Mouse (Mus musculus) spleen, adult 12 weeks (tissue): ENCODE results near the gene Jup.
"Not testable (repeated sequence)": the region's sequence is repeated elsewhere in the genome, so short reads cannot be mapped to it uniquely, and the experiment has no call there.

Experiments used
- DNase-seq: peaks from one replicate; pipeline ENCODE4 v3.0.0; 2022; ENCODE audit warnings: low spot score

The Jup gene

GRCm38 (mm10) chr11:100391081-100391883 lies 6.3 kb downstream of the Jup start:
- DNase-seq, result no peak

DNA sequence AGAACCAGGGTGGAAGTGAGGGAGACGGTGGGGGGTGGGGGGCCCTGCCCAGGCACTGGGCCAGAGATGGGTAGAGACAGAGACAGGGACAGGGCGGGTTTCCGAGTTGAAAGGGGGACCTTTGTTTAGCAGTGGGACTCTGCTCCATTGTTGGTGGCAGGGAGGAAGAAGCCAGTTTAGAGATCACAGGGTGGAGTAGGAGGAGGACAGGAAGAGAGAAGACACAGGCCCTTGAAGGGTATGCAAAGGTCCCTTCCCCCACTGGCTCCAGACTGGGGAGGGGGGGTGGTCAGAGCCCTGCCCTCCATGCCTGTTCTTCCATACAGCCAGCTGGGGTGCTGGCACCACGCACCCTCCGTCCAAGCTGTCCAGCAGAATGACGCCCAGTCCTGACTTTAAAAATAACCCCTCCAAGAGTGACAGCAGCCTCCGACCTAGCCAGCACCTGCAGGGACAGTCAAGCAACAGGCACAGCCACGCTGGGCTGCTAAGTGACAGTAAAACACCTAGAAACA lies 7.6 kb downstream of the Jup start:
- no peak for DNase-seq

GRCm38 (mm10) chr11:100388588-100388987 lies 9.0 kb downstream of the Jup start:
- no peak for DNase-seq

DNA sequence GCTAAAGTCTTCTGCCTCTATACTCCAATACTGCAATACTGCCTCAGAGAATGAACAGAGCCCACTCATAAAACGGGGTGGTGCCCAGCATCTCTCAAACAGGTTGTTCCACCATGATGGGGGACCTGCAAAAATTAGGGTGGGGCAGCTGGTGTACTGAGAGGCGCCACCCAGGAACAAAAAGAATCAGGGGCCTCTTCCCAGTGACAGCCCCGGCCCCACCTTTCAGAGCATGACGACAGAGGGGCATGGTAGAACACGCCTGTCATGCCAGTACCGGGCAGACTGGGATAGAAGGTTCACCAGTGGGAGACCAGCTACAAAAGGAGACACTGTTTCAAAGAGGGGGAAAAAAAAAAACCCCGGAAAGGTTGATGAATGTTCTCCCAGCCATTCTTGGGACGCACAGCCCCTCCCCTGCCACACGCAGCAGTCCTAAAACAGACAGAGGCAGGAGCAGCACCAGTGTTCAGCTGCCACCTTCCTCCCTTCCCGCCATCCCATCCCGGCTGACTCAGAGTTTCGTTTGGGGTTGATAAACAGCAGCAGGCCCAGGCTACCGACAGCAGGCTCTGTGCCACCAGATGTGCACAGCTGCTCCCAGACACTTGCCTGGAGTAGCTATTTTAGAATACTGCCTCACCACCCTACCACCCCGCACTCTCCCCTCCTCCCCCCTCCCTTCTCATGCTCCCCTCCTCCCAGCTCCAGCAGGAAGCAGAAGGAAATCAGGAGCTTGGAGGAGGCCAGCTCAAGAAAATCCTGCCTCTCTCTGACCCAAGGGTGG lies 9.8 kb downstream of the Jup start:
- DNase-seq, result no peak

DNA sequence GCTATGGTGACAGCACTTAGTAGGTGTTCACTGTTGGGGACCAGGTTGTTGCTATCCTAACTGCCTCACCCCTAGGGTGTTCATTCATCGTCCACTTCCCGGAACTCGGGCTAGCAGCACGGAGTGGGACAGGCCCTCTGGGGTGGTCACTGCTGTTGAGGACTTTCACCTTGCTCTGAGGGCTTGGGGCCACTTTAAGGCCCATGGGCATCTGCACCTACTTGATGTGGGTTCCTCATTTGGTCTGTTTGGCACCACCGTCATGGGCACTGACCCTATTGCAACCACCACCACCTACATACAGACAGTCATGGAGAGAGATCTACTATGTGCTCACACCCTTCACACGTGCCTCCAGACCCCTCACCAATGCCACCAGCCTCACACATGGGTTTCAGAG lies 10.5 kb downstream of the Jup start:
- no peak for DNase-seq

DNA sequence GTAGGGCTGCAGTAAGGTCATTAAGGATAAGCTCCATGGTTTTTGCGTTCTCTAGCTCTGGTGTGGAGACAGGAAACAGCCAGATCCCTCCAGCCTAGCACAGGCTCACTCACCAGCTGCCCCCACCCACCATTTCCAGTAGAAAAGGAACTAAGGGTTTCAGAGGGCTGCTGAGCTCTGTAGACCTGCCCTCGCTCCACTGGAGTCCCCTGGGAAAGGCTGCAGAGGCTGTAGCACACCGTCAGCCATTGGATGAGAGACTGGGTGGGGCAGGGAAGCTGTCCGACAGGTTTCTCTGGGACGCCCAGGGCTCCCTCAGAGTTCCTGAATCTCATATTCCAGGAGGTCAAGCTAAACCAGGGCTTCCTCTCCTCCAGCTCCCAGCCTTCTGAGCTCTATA lies 11.0 kb downstream of the Jup start:
- no peak for DNase-seq

- no peak for DNase-seq
Observed at GRCm38 (mm10) chr11:100385016-100385415, 12.5 kb downstream of the Jup start.

DNA sequence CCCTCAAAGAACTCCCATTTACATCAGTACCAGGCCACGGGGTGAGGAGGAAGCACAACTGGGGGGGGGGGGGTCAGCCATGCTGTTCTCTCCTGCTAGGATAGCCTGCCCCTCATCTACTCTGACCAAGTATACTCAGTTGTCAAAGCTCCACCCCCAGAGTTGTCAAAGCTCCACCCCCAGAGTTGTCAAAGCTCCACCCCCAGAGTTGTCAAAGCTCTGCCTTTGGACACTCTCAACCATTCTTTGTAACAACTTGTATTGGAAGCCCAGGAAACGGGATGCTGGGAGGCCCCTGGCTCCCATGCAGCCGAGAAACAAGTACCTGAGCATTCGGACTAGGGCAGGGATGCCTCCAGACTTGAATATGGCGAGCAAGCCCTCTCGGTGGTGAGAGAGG lies 14.9 kb downstream of the Jup start:
- no peak for DNase-seq

DNA sequence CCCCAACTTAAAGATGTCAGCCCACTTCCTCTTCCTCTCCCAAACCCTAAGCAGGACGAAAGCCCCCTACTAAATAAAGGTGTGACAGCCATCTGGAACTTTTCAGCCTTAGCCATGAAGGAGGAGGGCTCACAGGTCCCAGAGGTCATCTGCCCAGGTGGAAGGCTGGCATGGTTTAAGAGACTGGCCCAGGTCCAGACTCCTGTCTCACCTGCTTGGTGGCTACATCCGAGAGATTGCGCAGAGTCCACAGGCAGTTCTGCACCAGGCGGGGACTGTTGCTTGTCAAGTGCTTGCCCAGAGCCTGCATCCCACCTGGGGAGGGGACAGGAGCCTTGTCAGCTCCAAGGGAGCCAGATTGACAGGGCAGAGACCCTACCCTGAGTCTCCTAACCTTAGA lies 18.3 kb downstream of the Jup start:
- DNase-seq, result no peak

DNA sequence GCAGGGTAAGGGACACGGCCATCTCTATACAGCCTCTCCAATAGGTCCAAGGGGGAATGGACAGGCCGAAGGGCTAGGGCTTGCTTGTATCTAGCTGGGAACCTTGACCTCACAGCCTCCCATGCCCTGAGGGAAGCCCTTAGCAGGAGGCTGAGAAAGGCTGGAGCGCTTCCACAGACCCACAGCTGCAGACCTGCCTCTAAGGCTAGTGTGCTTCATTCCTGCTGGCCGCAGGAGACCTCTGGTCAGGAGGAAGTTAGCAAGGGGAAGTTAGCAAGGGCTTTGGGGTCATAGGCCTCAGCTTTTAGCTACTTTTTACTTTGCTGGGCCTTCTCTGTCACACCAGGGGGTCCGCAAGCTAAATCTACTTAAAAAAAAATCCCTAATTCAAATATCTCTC lies 19.1 kb downstream of the Jup start:
- no peak for DNase-seq

DNA sequence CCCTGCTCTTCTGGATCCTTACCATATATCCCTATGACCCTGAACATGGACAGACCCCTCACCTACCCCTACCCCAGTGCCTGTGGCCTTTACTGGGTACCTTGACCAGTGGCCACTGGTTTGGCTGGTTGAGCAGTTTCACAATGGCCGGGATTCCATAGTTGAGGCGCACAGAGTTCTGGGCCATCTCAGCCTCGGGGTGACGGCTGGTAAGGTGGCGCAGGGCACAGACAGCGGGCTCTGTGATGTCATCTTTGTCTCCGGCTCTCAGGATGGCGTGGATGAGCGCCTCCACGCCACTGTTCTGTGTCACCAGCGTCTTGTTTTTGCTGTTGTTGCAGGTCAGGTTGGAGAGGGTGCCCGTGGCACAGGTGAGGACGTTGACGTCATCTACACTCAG lies 19.6 kb downstream of the Jup start:
- DNase-seq, result no peak

DNA sequence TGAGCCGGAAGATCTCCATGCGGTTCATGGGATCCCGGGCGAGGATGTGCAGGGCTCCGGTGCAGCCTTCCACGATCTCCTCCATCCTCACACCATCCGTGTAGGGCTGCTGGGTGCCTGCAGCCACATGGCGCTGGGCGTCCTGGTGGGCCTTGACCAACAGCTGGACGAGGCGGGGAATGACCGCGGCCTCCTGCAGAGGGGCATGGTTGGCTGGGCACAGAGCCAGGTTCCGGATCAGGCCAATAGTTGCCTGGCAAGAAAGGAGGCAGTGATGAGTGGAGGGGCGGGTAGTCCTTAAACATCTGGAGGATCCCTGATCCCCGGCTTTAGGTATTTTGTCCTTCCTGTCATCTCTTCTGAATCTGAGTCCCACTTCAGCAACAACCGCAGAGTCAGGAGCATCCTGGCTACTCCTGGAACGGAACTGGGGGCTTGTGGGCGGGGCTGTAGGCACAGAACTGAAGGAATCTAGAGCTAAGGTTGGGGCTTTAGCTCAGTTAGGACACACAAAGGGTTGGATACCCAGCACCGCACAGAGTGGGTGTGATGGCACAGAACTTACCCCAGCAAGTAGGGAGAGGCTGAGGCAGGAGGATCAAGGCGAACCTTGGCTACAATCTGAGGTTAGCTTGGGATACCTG lies 20.7 kb downstream of the Jup start:
- DNase-seq, result no peak

DNA sequence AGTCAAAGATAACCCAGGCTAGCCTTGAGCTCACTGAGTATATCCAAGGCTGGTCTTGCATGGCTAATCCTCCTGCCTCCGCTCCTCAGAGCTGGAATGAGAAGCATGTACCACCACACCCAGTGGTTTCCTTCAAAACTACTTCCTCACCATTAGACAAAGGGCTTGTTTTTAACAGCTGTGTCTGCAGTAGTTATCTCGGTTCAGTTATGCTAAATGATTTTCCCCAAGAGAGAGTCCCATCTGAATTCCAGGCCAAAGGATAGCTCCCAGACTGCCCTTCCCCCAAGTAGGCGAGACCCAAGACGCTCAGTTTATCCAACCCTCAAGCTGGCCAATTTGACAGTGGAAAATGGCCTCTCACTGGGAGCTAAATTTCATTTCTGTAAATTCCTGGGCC lies 21.6 kb downstream of the Jup start:
- no peak for DNase-seq

DNA sequence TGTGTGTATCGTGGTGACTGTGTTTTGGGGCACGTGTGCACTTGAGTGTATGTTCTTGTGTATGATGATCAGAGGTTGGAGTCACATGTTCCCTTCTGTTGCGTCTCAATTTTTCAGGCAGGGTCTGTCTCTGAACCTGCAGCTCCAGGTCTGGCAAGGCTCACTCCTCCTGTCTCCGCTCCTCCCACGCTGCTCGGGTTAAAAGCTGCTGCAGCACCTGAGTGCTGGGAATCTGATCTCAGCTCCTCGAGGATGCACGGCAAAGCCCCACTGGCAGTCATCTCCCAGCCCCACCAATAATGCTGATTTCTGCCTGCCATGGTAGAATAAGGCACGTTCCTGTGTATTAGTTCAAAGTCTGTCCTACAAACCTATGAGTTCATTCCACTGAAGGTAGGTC lies 22.4 kb downstream of the Jup start:
- DNase-seq, result no peak

DNA sequence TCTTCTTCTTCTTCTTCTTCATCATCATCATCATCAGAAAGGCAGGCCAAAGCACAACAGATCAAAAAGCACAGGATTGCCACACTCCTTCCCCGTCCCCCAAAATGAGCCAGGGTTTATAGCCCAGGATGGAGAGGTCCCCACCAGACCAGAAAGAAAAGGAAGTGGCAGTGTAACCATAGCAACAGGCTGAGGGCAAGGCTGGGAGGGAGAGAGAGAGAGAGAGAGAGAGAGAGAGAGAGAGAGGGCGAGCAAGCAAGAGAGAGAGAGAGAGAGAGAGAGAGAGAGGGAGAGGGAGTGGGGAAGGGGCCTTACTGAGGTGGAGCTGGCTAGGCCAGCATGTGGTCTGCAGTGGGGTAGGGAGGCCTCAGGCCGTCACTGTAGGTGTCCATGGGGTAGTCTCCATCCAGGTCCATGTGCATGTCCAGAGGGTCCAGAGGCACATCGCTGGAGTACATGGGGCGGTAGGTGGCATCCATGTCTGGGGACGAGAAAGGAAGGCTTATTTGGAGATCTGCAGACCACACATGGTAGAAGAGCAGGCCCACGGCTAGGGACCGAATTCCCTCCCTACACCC lies 25.5 kb downstream of the Jup start:
- no peak for DNase-seq

GRCm38 (mm10) chr11:100369822-100370221 lies 27.7 kb downstream of the Jup start:
- no peak for DNase-seq

- DNase-seq, result no peak
Observed at GRCm38 (mm10) chr11:100369145-100369544, 28.4 kb downstream of the Jup start.

- DNase-seq, result peak; percentile 22
Observed at GRCm38 (mm10) chr11:100362979-100363562, 34.5 kb downstream of the Jup start.

DNA sequence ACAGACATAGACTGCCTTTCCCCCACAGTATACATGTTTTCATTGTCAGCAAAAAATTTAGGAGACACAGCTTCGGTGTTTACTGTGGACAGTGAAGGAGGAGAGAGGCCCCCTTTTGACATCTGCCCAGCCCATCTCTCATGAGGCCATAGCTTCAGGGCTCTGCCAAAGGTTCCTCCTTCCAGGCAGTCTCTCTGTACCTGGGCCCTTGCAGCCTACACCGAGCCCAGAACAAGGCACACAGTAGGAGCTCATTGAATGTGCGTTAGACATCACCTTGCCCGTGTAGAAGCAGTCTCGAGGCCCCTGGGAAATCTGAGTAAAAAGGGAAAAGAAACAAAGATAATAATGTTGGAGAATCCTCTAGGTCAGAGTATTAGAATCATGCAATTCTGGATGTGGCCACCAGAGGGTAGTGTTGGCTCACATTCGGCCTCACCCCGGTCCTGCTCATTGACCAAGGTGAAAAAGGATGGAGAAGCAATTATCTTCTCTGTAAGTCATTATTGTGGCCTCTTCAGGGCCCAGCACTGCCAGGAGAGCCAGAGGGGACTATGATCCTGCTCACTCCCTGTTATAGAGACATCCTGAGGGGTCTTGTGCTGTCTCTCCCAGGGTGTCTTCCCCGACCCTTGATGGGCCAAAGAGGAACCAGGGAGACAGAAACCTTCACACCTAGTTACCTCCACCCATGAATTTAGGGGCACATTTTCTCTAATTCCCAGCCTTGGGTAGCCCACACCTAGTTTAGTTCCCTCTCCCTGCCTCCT lies 35.2 kb downstream of the Jup start:
- peak; percentile 53 for DNase-seq

- not testable (repeated sequence) for DNase-seq
Observed at GRCm38 (mm10) chr11:100361059-100361458, 36.5 kb downstream of the Jup start.

DNA sequence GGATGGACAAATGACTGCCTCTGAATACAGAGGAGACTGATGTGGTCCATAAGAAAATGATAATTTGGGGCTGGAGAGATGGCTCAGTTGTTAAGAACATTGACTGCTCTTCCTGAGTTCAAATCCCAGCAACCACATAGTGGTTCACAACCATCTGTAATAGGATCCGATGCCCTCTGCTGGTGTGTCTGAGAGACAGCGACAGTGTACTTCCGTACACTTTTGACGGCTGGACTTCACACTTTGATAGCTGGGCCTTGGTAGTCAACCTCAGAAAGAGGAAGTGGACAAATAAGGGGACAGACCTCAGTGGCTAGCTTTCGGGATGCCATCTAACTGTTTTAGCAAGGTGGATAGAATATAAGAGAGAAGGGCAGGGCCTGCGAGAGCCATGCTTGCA lies 37.4 kb downstream of the Jup start:
- DNase-seq, result no peak
